Mouse (Mus musculus) kidney, postnatal 14 days (tissue): ENCODE measurements around the gene Spc24.
"Not testable (repeated sequence)": the region's sequence is repeated elsewhere in the genome, so short reads cannot be mapped to it uniquely, and the experiment has no call there.

Experiments used
- DNase-seq: peaks from one replicate; pipeline ENCODE4 v3.0.0; 2022; ENCODE audit warnings: mixed read lengths

Spc24 gene

DNA sequence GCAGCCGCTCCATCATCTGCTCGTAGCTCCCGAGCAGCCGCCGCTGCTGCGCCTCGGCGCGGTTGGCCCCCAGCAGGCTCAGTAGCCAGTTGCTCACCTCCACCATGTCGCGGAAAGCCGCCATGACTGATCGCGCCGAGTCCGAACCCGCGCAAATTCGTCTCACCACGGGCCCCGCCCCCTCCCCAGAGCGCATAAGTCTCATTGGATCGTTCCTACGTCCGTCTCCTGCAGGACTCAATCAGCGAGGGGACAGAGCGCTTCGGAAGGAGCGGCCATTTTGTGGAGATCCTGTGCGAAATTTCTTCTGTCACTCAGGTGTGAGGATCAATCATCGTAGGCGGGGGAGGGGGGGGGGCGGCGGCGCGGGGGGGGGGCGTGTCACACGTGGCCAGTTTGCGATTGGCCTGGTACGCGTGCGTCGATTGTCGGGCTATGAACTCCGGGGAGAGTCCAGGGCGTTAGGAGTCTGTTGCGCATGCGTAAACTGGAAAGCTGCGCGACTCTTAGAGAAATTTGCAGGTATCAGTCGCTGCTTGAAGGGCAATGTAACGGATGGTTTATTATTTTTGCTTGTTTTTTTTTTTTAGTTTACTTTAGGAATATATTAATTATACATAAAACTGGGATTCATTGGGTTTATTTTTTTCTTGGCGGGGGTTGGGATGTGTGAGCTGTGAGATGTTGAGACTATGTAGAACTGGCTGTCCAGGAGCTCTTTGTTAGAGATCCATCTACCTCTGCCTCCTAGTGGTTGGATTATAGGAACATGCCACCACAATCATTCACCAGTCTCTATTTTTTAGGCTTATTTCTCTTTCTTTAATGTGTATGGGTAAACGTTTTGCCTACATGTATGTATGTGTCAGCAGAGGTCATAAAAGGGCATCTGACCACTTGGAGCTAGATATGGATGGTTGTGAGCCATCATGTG is at the start of gene Spc24:
Gene Spc24, minus strand, starts transcription at position 149 of the 934 bp plus-strand sequence.
- peak; percentile 97 for DNase-seq

DNA sequence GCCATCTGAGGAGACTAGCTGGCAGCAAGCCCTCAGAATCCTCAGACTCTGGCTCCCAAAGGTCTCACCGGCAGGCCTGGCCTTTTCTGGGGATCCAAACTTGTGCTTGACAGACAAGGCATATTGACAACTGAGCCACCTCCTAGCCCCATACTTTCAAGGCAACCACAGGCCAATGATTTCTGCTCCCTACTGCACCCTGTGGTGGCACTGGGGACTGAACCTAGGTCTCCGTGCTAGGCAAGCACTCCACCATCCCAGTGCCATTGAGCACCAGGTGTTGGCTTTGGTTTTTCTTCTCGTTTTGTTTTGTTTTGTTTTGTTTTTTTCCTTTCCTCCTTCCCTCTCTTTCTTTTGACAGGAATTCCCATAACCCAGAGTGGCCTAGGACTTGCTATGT is 48.5 kb upstream of the Spc24 start:
- DNase-seq, result no peak

DNA sequence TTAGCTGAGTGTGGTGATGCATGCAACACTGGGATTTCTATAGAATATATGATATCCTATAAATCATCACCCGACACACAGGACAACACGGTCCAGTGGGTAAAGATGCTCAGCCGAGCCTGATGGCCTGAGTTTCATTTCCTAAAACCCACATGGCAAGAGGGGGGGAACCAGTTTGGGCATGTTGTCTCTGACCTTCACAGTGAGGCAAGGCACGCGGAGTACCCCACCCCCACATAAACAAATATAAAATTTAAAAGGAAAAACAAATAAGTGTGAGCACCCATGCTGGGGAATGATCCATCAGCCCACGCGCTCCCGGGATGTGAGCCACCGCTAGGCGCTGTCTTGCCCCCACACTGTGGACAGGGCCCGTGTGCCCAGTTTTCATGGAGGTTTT is 46.9 kb upstream of the Spc24 start:
- no peak for DNase-seq

DNA sequence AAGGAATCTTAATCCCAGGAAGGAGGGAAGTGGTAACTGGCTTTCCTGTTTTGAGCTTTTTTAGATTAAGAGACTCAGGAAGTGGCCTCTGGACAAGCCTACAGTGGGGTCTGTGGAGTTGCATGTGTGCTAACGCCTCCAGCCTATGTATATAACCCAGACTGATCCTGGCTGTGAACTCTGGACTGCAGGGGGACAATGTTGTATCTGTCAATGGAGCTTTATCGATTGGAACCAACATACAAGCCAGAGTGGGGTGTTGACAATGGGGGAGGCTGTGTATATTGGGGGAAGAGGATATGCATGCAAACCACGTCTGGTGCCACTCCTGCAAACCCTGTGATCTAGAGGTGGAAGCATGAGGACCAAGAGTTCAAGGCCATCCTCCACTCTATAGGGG is 46.3 kb upstream of the Spc24 start:
- no peak for DNase-seq

DNA sequence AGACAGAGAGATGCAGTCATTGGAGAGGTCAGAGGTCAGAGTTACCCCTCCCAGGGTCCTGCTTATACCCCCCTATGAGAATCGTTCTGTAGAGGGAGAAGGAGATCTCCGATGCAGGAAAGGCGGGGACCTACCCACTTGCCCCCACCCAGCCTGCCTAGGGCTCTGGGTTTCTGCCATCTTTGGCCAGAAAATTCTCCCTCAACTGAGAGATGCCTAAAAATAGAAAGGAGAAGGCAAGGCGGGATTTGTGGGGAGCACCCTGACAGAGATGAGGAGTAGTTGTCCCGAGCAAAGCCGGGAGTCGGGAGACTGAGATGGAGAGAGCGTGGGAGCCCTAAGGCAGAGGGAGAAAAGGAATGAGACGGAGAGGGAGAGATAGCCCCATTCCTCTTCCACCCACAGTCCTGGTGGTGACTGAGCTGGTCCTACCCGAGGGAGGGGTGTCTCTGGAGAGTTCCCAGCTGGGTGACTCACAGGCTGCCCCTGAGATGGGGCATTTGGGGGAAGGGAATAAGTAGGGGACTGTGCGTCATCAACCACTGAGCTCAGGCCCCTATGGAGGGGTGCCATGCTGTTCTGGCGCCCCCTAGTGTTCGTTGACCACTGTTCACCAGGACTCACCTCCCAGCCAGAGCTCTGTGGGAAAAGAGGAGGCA is 44.0 kb upstream of the Spc24 start:
- peak; percentile 84 for DNase-seq

DNA sequence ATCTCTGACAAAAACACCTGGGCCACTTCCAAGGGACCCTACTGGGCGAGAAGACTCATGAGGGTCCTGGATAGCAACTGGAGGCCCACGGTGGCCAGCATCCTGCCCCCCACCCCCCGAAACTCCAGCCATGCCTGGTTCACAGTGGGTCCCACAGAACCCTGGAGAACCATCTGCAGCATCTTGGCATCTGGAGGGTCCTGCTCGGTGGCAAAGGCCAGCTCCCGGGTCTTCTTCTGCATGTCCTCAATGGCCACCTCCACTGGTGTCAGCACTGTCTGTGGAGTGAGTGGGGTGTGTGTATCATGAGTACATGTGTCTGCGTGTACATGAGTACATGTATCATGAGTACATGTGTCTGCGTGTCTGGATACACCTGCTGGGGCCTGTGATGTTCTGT is 41.5 kb upstream of the Spc24 start:
- DNase-seq, result no peak

DNA sequence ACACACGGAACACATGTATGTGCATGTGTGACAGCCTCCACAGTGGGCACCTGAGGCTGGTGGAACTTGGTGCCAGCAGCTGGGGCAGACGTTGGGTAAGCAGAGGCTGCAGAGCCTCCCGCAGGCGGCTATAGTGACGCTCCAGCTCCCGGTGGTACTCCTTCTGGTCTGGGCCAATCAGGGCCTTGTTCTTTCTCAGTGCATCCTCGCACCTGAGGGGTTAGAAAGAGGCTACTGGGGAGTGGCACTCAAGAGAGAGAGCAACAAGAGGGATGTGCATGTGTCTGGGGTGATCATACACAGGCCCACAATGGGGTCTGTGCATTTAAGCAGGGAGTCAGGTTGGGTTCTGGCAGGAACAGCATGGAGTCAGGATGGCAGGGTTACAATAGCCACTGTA is 41.0 kb upstream of the Spc24 start:
- no peak for DNase-seq

DNA sequence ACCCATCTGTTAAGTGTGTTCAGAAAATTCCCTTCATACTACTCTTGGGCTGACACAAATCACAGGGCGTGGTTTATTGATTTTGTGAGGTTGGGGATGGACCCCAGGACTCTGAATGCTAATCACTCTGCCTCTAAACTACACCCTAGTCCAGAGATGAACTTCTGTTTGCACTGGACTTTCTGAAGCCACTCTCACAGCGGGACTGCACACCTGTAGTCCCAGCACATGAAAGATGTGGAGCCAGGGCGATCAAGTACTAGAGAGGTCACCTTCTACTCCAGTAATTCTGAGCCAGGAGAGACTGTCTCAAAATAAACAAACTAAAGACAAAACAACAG is 38.9 kb upstream of the Spc24 start:
- no peak for DNase-seq

DNA sequence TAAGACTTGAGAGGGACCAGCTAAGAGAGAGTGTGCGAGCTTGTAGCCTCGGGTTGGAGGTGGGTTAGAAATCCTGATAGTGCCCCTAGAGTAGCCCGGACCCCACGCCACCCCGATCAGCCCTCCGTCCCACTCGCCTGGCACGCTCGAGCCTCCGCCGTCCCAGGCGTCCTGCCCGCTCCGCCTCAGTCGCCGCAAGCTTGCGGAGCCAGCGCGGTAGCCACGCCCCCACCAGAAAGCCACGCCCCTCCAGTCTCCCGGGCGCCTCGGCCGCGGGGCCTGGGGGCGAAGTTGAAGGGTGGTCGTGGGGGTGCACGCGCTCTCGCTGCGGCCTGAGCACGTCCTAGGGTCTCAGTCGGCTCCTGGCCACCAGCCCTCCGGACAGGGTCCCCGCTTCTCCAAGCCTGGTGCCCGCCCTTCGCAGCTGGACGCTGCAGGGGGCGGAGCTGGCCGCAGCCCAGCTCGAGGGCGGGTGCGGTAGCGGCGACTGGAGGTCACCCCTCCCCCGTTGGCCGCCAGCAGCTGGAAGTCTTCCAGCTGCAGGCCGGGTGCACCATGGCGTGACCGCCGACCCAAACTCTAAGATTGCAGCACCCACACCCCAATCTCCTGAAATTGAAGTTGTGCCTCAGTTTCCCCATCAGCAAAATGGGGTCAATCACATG is 38.4 kb upstream of the Spc24 start, which contains the start of gene Kank2:
Gene Kank2, minus strand, starts transcription at position 400 of the 665 bp plus-strand sequence.
- peak; percentile 93 for DNase-seq

DNA sequence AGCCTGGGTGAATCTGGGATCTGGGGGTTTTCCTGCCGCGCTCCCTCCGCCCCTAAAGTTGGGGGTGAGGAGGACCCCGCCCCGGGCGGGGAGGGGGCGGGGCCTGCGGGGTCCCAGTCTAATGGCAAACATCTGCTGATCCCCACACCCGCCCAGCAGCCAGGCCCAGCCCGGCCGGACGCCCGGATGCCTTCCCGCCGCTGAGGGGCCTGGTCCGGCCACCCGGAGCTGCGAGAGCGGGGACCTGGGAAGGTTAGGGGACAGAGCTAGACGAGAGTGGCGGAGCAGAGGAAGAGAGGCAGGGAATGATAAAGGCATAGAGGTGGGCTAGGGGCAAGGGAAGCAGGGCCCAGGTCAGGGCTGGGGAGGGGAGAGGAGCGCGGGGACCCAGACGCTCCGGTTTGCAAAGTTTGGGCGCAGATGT is 37.8 kb upstream of the Spc24 start:
- peak; percentile 85 for DNase-seq

DNA sequence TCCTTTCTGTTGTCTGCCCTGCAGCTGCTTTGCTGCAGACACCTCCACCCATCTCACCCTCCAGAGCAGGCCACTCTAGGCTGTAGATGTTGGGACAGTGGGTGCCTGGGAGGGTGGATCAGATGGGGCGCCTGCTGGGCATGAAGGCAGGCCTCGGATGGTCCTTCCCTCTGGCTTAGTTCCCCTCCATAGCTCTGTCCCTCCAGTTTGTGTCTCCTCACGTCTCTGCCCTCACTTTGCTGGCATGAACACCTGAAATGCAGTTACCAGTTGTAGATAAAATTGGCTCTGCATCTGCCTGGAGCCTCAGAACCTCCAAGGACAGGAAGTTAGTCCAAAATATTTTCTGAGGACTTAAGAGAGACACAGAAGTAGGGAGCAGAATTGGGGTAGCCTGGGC is 36.8 kb upstream of the Spc24 start:
- DNase-seq, result no peak

DNA sequence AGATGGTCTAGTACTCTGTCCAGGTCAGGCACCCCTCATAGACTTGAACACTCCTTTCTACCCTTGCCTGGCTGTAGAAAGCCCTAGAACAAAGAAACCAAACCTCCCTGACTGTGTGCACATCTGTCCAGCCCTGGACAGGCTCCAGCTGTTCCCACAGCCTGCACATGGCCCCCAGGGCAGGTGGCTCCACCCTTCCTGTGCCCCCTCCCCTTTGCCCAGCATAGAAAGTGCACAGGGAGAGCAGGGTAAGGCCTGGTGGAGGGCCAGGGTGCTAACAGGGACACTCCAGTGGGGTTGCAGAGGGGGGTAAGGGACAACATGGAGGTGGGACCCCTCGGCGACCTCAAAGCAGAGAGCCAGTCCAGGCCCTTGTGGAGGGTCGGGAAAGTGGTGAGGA is 36.2 kb upstream of the Spc24 start:
- DNase-seq, result peak; percentile 45

DNA sequence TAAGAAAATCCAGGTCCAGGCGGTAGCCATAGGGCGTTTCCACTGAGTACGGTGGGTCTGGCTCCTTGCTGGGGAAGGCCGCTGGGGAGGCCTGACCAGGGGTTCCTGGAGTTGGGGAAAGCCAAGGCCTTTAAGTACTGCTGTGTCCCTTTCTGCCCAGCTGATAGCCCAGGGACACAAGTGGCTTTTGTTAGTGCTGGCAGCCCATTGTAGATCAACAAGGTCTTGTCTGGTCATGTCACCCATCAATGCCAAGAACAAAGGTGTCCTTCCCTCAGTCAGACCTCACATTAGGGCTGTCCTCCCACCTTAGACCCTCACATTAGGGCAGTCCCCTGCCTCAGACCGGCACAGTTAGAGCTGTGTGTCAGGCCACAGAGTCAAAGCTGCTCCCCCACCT is 35.5 kb upstream of the Spc24 start:
- DNase-seq, result no peak

DNA sequence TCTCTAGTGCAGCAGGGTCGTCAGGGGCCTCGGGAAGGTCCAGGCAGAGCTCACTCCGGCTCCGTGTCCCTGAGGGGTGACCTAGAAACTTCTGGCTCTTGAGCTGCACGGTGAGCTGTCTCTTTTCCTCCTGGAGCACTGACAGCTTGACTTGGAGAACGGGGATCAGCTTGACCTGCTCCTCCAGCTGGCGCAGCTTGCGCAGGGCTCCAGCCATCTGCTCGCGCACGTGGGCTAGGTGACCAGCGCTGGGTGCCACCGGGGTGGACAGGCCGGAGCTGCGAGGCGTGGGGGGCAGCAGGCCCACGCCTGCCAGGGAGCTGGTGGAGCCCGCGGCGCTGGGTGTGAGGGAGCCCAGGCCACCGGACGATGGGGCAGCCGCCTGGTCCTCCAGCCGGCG is 34.8 kb upstream of the Spc24 start:
- DNase-seq, result no peak

DNA sequence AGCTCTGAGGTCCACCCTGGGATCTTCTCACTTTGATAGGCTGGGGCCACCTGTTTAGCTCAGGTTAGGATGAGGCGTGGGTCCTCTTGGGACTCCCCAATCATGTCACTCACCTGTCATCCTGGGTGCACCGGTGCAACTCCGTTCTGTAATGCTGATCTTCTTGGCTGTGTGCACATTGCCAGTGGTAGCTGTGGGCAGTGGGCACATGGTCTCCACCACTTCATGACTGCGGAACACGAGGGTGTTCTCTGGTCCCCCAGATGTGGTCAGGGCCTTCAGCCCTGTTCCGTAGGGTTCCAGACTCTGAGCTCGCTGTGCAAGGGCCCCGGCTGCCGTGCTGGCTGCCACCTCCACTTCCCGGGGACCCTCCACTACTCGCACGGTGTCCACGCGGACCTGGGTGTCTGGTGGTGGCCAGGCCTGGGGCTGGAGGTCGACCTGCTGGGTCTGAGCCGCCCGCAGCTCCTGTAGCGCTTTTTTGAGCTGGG is 34.3 kb upstream of the Spc24 start:
- no peak for DNase-seq

DNA sequence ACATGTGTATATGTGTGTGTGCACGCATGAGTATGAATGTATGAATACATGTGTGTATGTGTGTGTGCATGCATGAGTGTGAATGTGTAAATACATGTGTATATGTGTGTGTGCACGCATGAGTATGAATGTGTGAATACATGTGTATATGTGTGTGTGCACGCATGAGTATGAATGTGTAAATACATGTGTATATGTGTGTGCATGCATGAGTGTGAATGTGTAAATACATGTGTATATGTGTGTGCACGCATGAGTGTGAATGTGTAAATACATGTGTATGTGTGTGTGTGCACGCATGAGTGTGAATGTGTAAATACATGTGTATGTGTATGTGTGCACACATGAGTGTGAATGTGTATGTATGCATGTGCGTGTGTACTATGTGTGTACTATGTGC is 33.4 kb upstream of the Spc24 start:
- not testable (repeated sequence) for DNase-seq

DNA sequence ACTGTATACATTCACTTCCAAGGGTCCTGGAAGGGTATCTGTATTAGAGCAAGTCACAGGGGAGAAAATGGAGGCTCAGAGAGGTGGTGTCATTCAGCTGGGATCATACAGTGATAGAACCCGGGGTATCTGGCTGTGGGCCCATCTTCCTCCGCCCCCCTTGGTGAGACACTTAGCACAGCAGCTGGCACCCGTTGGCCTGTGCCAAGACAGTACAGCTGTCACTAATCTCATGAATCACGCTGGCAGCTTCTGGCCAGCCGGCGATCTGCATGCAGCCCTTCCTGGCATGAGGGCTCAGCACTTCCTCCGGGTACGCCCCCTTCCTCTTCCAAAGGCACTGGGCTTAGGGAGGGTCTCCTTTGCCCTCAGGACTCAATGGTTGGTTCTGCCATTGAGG is 32.5 kb upstream of the Spc24 start:
- DNase-seq, result peak; percentile 63

DNA sequence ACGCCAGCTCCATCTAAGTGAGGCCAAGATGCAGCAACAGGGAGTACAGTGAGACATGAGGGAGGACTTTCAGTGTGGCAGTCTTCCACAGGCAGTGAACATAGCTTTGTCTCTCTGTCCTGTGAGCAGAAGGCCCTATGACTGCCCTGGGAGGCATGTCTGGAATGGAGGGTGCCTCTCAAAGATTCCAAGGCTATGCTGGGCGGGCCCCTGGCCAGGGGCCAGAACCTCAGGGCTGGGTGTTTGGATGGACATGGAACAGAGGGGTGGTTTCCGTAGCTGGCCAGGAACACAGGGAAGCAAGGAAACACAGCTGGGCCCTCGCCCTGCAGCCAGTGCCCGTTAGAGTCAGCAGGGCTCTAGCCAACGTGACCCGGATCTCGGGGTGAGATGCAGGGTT is 31.8 kb upstream of the Spc24 start:
- DNase-seq, result peak; percentile 84

DNA sequence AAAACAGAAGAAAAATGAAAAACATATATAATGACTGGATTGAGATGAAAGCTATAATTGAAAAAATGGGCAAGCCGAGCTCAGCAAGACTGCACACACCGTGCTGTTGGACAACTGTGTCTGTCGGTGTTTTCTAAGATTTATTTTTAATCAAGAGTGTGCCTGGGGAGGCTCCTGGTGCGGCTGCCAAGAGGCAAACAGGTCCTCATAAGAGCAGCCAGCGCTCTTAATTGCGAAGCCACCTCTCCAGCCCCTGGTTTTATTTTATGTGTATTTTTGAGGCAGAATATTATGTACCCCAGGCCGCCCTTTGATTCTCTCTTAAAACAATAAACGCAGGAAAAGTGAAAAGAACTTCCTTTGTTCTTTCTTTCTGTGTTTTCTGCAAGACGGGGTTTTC is 28.1 kb upstream of the Spc24 start:
- DNase-seq, result no peak

DNA sequence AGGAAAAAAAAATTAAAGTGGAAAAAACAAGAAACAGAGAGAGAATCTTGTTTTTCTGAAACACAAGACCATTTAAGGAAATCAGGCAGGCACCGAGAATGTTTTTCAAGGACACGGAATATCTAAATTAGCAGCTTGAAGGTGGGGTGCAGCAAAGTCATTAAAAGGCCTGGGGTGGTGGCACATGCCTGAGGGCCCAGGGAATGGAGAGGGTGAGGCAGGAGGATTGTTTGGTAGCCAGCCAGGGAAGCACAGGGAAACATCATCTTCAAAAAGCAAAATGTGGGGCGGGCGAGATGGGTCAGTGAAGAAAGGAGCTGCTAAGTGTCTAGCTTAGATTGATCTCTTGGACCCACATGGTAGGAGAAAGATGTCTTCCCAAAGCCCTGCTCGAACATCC is 27.6 kb upstream of the Spc24 start:
- no peak for DNase-seq

DNA sequence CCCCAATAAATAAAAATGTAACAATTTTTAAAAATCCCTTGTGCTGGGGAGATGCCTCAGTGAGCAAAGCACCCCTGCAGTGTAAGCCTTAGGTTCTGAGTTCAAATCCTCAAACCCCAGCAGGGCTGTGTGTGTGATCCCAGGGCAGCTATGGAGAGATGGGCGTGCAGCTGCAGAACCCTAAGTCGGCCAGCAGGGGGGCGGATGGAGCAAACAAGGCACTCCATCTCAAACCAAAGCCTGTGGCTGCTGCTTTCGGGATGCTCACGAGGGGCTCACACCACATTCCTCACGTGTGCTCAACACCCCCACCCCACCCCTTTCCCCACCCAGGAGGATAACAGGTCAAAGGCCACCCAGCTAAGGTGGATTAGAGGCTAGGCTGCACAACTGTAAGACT is 26.8 kb upstream of the Spc24 start:
- DNase-seq, result peak; percentile 69

DNA sequence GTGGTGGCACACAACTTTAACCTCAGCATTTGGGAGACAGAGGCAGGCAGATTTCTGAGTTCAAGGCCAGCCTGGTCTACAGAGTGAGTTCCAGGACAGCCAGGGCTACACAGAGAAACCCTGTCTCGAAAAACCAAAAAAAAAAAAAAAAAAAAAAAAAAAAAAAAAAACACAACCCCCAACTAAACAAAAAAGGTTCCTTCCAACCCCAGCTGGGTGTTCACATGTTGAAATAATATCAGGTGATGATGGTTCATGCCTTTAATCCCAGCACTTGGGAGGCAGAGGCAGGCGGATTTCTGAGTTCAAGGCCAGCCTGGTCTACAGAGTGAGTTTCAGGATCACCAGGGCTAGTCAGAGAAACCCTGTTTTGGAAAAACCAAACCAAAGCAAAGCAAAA is 26.2 kb upstream of the Spc24 start:
- DNase-seq, result not testable (repeated sequence)

DNA sequence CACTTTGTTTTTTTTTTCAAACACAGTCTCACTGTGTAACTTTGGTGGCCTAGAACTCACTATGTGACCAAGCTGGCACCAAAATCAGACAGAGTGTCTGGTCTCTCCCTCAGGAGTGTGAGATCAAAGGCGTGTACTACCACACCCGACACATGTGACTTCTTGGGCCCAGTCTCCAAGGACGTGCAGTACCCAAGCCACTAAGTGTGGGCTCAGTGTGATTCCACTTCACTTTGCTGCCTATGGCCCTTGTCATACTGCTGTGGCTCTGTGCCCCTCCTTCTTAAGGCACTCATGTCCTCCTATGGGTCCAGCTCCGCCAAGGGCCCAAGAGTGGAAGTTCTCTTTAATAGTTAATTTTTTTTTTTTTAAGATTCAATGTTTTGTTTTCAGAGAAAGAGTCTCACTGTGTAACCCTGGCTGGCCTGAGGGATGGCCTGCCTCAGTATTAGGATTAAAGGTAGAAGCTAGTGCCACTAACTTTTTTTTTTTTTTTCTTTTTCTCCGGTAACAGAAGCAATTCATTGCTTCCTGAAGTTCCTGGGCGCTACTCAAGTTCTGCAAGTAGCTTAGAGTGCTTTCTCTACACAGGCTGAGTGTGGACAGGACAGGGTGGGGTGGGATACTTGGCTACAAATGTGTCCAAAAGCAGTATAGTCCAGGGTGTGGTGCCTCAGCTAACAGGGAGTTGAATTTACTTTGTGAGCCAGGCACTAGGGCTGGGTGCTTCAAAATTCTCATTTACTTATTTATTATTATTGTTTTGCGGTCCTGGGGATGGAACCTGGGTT is 24.6 kb upstream of the Spc24 start:
- DNase-seq, result no peak
